Mouse (Mus musculus) WW6 (cell line): Measurements from ENCODE around the gene Sema7a.
A peak's percentile ranks its signal among the peaks of the same experiment; 100 is the strongest.

Experiments used
- DNase-seq: peaks from one replicate; pipeline ENCODE4 v3.0.0-alpha.2; 2013; ENCODE audit warnings: low read depth, low spot score

Sema7a gene

DNA sequence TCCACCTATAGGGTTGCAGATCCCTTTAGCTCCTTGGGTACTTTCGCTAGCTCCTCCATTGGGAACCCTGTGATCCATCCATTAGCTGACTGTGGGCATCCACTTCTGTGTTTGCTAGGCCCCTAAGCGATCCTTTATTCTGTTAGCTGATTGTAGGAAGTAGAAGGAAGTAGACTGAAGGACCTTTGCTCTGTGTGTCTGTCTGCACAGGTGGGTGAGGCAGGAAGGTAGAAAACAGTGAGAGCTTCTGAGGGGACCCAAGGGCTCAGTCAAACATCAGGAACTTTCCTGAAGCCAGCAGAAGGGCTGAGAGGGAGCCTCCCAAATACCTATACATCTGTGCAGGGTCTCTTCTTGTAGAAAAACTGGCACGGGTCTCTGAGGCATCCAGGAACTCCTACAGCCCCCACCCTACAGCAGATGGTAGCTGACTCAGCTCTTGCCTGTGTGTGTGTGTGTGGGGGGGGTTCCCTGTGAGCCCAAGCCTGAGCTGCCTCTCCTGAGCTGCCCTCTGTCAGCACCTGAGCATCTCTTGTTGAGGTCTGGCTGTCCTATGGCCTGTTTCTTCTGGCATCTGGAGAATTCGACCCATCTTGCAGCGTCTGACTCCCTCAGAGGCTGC, 35.4 kb downstream of the Sema7a start:
- no peak for DNase-seq

DNA sequence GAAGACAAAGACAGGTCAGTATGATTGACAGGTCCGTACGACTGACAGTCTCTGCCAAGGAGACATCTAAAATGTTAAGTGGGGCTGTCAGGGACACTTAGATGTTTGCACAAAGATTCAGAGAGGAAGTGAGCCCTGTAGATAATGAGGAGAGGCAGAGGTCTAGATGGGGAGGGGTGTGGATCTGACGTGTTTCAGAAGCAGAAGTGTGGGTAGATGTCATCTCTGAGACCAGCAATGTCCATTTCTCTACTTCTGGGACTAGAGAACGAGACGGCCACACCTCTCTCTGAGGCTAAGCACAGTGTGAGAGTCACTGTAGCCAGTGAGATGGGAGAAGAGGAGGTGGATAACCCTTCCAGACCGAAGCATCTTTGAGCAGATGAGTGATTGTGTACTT, 38.1 kb downstream of the Sema7a start:
- DNase-seq: no peak

DNA sequence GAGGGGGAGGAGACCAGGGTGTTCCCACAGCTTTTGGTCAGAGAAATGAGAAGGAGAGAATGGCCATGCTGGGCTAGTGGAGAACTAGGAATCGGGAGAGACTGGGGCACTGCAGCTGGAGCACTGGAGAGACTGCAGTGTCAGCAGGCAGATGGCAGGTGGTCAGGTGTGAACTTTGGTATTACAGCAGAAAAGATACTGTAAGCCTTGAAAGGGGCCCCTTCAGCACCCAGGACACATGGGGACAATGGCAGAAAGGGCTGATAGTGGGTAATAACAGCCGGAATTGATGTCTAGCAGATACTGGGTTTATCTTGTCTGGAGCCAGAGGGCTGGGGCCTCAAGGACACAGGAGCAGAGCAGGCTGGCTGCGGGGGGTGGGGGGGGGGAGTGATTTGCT, 38.9 kb downstream of the Sema7a start:
- no peak for DNase-seq

DNA sequence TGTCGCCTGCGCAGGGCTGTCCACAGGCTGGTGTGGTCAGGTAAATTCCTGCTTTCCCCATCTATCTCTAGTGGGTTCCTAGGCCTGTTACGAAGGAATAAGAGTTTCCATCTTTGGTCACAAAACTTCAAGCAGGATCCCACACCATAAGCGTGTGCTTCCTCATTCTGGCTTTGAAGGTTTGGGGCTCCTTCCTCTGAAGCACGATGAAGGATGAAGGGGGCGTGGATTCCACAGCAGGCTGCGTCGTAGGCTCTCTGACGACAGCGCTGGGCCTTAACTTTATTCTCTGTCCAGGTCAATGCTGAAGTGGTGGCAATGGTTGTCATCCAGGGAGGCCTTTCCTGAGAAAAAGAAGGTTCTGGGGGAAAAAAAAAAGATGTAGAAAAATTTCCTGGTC, 40.7 kb downstream of the Sema7a start:
- no peak for DNase-seq

DNA sequence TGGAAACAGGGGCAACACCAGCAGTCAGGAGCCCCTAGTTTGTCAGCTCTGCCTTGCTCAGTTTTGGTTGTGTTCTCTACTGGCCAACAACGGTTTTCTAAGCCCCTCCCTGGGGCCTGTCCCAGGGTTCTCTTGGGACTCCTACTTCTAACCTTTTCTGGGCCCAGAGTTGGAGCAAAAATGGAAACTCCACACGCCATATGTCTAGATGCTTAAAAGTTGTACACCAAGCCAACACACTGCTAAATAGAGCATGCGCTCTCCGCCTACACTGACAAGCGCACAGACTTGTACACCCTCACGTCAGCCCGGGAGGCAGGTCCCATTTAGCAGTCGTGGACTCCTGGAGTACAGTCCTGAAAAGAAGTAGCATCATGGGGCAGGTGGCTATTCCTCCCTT, 45.4 kb downstream of the Sema7a start:
- no peak for DNase-seq

DNA sequence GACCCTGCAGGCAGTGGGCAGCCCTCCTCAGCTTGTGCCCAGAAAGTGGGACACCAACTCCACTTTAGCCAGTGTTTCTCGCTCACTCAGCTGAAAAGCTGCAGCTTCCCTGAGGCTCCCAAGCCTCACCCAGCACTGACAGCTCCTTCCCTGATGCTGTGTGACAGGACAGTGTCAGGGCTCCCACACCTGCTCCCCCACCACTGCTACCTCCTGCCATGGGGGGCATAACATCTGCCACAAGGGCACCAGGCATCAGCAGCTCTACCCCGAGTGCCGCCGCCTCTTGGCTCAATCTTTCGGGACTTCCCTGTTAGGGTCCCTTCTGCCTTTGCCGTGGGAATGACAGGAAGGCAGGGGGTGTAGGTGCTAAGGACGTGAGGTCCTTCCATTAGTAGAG, 46.4 kb downstream of the Sema7a start:
- no peak for DNase-seq

DNA sequence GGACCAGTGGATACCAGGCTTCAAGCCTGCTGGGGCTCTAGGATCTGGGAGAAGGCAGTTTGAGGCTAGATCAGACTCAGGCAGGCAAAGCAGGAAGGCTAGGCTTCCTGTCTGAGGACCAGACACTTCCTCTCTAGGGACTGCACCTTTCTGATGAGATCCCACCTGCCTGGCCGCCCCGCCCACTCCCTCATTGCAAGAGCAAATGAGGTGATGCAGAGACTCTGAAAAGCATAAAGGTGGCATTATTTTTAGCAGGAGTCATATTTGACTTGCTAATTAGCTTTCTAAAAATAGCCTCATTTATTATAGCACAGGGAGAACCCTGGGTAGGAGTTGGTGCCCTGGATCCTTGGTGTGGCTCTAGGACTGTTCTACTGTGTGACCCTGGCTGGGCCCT, 48.2 kb downstream of the Sema7a start:
- no peak for DNase-seq

DNA sequence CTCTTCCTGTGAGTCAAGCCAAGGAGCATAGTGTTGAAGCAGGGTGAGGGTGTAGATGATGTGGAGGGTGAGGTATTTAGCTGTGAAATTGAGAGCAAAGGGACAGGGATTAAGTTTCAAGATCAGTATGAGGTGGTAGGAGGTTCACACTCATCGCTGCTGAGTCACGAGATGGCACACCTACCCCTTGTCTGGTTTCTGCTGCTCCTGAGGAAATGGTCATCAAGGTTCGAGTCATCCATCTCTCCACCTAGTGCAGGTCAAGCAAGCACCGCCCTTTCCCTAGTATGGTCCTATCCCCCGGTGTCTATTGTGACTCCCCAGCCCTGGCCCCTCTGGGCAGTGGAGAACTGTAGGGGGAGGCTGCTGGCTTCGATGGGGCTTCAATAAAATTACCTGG, 49.4 kb downstream of the Sema7a start:
- no peak for DNase-seq

DNA sequence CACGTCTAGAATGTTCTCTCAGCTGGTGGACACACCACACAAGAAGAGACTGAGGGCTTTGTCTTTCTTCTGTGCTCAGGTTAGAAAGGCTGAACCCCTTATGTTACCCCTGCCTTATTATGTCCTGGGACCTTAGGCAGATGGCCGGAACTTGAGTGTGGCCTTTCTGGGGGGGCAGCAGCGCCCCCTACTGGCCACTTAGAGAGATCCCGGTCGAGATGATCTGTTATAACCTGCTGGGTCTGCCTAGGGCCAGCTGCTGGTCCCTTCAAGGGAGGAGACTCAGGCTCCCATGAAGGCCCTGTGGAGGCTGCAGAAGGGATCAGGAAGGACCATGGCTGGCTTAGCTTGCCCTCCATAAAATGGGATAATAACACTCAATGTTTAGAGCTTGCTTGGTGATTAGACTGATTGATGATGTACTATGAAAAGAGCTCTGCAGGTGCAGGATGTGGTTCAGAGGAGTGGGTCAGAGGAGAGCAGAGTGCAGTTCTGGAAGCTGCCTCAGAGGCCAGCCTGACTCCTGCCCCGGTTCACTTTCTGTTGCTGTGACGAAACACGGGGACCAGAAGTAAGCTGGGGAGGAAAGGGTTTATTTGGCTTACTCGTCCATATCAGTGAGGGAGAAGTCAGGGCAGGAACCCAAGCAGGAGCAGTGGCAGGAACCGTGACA, 50.7 kb downstream of the Sema7a start:
- peak; percentile 20 for DNase-seq

DNA sequence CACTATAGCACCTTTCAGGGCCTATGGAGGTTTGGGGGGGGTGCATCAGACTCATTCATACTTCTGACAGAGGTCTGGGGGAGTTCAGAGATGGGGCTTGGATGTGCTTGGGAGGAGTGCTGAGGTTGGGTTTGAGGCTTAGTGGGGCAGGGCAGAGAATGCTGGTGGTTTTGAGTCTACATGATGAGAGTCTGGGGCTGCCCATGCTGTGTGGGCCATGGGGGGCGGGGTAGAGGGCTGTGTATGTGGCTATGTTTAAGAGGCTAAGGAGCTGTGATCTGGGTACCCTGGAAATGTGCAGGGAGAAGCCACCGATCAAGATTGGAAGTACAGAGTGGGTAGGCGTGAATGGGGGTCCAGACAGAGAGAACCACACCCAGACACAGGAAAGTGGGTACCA, 52.1 kb downstream of the Sema7a start:
- no peak for DNase-seq

DNA sequence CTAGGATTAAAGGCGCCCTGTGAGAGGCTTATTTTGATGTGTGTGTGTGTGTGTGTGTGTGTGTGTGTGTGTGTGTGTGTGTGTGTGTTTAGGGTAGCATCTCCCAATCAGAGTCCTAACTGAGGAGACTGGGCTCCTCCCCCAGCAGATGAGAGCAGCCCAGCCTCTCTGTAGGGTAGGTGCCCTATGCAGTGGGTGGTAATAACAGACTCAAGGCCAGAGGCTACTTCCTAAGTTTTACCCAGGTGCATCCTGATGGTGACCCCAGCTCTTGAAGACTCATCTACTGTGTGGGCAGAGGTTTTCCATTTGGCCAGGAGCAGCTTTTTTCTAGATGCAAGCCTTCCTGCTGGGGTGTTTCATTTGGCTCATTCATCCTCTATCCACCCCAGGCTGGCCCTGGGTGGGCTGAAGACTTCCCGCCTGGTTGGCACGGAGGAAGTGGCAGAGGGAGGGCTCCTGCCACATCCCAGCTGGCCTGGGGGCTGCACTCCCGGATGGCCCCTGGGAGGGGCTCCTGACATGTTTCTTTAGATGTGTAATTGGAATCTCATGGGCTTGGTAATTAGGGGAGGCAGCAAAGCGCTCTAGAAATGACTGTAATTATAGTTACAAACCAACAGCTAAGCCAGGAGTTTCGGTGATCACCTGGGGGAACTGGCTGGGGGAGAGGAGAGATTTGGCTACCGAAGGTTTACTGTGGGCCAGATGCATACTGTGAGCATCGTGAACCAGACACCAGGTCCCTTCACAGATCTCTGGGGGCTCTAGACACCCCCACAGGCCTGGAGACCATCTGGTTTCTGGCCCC, 53.1 kb downstream of the Sema7a start:
- no peak for DNase-seq

DNA sequence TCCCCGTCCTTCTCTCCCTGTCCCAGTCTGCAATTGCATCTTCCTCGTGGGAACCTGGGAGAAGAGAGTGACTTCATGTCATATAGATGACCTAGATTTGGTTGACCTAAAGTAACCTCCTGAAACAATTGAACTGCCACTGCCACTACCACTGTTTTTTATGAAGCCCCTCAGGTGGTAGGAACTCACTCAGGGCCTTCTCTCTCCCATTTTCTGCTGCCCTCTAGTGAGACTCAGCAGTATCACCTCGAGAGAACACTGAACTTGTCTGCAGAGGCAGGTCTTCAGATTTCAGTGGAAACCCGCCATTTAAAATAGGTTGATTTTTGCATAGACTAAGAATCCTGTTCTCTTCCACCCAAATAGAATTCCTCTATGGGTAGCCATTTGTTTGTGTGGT, 55.4 kb downstream of the Sema7a start:
- no peak for DNase-seq

DNA sequence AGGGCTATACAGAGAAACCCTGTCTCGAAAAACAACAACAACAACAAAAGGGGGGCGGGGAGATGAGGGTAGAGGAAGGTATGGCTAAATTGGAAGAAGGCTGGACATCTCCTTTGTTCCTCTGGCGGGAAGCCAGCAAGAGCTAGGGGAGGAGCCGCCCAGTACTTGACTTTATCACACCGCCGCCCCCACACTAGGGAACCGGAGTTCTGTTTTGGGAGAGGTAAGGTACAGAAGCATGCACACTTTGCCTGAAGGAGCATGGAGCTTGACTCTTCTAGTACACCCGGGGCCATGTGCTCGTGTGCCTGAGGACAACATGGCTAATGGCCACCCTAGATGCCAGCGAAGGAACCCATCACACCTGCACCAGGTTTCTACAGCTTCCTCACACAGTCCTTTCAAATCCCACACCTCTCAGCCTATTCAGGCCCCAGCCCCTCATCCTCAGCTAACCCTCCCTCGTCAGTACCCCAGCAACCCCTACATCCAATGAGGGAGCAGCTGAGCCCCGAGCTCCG, 57.7 kb downstream of the Sema7a start:
- DNase-seq: peak; percentile 62

DNA sequence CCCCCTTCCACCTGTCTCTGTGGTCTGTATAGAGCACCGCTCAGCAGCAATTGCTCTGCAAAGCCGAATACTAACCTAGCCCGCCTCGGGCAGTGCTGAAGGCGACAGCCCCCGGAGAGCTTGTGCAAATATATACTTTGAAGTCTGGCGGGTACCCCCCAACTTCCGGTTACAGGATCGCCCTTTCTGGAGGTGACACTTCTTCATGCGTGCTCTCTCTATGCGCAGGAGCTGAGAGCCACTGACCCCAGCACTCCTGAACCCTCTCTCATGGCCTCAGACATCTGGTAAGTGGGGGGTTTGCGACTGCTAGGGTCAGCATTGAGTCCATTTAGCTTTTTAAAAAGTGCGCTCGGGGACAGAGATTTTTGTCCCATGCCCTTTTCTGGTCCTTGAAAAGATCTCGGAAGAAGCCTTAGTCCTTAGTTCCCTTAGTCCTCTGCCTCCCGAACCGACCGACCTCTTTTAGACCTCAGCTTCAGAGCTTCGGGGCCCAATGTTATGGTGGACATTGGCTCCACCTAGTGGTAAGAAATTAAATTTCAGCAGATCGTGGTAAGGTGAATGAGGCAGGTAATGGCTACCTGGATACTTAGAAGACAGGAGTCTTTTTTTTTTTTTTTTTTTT, 58.2 kb downstream of the Sema7a start:
- DNase-seq: peak; percentile 61

DNA sequence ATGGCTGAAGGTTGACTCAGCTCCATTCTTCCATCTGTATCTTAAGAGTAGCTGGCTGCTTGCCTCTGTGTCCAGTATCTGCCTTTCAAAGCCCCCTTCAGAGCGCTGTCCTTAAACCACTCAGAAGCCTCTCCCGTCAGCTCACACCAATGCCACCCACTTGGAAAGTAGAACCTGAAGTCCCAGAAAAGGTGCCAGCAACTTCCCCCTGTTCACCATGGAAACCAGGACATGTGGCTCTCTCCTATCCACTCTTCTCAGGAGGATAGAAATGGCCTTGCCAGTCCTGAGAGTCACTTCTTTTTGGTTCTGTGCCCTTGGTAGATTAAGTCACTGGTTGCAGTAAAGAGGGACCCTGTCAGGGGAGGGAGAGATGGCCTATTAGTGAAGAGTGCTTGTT, 58.8 kb downstream of the Sema7a start:
- DNase-seq: no peak

DNA sequence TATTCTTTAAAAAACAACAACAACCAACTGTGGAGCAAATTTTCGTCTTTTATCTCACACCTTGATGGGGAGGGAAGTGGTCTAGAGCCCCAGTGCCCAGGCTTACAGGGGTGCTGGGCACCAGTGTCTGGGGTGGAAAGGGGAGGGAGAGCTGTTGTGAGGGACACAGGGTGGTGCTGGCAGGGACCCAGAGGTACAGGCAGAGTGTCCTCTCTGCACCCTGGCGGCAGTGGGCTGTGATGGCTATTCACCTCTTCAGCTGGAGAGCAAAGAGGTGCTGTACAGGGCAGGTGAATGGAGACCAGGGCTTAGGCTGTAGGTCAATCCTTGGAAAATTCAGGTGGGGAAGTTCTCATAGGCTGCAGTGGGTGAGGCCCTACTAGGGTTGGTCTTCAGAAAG, 59.8 kb downstream of the Sema7a start:
- no peak for DNase-seq

DNA sequence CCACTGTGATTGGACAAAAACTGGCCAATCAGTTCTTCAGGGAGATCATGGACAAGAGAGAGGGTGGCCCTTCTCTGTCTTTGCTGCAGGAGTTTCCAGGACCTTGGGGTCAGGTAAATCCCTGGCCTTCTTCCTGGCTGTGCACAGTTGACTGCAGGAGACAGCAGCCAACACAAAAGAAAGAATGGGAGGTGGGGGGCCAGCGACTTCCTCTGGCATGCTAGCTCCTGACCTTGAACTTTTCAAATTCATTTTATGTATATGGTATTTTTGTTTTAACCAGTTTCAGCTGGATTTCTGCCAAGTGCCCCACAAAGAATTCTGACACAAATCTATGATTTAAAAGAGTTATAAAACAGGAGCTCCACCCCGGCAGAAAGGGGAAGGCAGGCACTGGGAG, 63.4 kb downstream of the Sema7a start:
- peak; percentile 14 for DNase-seq

DNA sequence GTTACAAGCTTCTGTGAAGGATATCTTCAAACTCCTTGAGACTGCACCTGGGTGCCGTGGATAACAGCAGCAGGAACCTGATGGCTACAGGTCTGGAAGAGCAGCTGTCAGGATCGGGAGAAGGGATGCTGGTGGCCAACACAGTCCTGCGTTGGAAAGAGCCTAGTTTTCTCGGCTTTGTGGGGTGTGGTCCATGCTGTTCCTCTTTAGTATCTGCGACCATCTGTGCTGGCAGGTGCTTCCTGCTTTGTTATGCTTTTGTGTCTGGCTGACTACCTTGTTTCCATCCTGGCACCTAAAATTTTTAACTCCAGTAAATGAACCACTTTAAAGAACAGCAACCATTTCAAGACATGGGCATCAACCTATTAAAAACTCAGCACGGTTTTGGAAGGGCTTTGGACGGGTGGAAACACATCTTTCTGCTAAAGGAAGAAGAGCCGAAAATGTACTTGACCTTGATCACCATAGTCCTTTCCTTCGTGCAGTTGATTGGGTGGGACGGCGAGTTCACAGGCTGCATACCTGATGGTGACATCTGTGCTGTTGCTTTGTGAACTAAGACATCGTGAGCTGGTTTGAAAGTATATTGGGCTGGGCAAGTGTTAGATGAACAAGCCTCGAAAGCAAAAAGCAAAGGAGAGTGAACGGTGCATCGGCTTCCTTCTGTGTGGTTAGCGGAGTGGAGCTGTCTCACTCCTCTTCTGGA, 66.0 kb downstream of the Sema7a start, which contains the start of gene Cyp11a1:
Gene Cyp11a1 (plus strand): TSS at position 659 of the 709 bp plus-strand sequence.
- no peak for DNase-seq

DNA sequence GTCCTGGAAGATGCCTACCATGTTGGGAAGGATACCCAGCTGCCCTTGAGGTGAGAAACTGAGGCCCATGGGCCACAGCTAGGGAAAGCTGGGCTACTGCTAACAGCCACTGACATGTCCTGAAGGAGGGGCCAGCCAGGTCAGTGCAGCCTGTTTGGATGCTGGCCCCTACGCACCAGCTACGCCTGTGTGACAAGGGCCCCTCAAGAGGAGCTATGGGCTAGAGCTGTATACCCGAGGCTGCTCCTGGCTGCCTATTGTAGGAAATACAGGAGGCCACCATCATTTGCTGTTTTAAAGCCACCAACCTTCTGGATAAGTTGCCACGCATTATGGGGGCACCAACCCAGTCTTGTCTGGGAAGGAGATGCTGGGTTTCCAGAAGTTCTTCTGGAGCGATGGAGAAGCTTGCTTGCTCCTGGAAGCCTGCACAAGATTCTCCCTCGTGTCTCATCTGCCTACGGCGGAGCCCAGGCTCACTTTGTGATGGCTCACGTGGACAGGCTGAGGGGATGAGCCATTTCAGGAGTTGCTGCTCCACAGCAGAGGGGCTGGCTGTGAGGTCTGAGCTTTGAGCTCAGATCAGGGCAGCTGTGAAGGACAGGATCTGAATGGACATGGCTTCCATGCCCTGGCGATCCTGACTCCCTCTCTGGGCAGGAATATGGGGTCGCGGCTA, 68.6 kb downstream of the Sema7a start:
- DNase-seq: no peak

DNA sequence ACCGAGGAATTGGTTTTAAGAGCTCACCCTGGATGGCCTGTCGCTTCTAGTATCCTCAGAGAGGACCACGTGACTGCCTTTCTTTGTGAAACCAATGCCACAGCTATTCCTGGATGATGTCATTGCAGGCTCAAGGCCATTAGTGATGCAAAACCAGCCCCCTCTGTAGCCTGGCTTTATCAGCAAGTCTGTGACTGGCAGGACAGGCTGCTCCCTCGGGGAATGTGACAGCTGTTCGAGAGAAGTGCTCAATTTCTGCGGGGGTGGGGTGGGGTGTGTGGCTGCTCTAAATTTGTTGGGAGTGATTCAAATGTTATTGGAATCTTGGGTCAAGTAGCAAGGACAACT, 69.1 kb downstream of the Sema7a start:
- DNase-seq: no peak

DNA sequence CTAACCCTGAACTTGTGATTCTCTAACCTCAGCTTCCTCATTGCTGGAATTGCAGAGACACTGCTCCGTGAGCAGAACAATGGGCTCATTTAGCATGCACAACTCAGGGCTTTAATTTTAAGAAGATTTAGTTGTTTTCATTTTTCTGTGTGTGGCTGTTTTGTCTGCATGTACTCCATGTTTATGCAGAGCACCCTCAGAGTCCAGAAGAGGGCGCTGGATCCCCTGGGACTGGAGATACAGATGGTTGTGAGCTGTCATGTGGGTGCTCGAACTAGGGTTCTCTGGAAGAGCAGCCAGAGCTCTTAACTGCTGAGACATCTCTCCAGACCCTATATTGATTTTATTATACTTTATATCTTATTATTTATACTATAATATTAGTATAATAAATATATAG, 69.7 kb downstream of the Sema7a start:
- DNase-seq: no peak
